Mouse (Mus musculus) lung, postnatal 14 days (tissue): ENCODE data around the gene Slc52a3.

ENCODE experiments used
- DNase-seq: peaks from one replicate; pipeline ENCODE4 v3.0.0; 2021

Gene Slc52a3

GRCm38 (mm10) chr2:152048981-152049441, 52.7 kb downstream of the Slc52a3 start:
- no peak for DNase-seq

- no peak for DNase-seq
These were observed 53.4 kb downstream of the Slc52a3 start for GRCm38 (mm10) chr2:152049611-152050270.

- DNase-seq: no peak
These were observed 54.0 kb downstream of the Slc52a3 start for GRCm38 (mm10) chr2:152050316-152050715.

- no peak for DNase-seq
These were observed 55.7 kb downstream of the Slc52a3 start for GRCm38 (mm10) chr2:152051985-152052384.

GRCm38 (mm10) chr2:152055406-152055805, 59.1 kb downstream of the Slc52a3 start:
- no peak for DNase-seq

- no peak for DNase-seq
These were observed 60.3 kb downstream of the Slc52a3 start for GRCm38 (mm10) chr2:152056368-152057251.

- no peak for DNase-seq
These were observed 60.9 kb downstream of the Slc52a3 start for GRCm38 (mm10) chr2:152057252-152057563.
